Mouse (Mus musculus) bone marrow, adult 2 months (tissue): ENCODE measurements at regions not wholly inside any gene's neighbourhood (a gene's known extent, or its start where the extent isn't known, plus 50 kb on each side); places are given as distances from the start of the nearest gene placed in this dataset.

Experiments
- H3K27ac ChIP-seq: fragments of 200-500 bp; 2 replicates; pipeline ENCODE4 v1.5.1; 2012; ENCODE audit warnings: low read depth, mild to moderate bottlenecking, control low read depth, inconsistent platforms, low read length; ENCODE audit not compliant: control insufficient read depth, poor library complexity, insufficient read depth
- H3K4me1 ChIP-seq: fragments of 200-500 bp; 2 replicates; pipeline ENCODE4 v1.6.1; 2011; ENCODE audit warnings: low read length; ENCODE audit not compliant: control insufficient read depth, insufficient read depth
- H3K4me3 ChIP-seq: fragments of 200-500 bp; replicated peaks from 2 replicates; pipeline ENCODE3; 2011; ENCODE audit warnings: mild to moderate bottlenecking, low read depth, low read length, control low read depth; ENCODE audit not compliant: control insufficient read depth
- CTCF ChIP-seq: fragments of 200-500 bp; IDR thresholded peaks from 2 replicates; pipeline ENCODE4 v1.5.1; 2011; ENCODE audit warnings: low read length, control low read depth; ENCODE audit not compliant: control insufficient read depth, insufficient read depth
- POLR2A ChIP-seq: fragments of 200-500 bp; IDR thresholded peaks from 2 replicates; pipeline ENCODE4 v1.6.1; 2011; ENCODE audit warnings: low read depth, mild to moderate bottlenecking, control low read depth, low read length, borderline replicate concordance; ENCODE audit not compliant: control insufficient read depth
- whole genome bisulfite sequencing: fragments of 180-500 bp; shearing (Covaris S2); methylation state at CpG from one replicate; pipeline ENCODE4 v1.1.7; 2018; 5-methylcytosine and 5-hydroxymethylcytosine counted together

GRCm38 (mm10) chr15:63445016-63445415 lies 400.0 kb downstream of the Gsdmc2 start:
- no peak overlapping the region for H3K27ac ChIP-seq
- H3K4me3 ChIP-seq: no peak overlapping the region
- WGBS: 82% methylated on average over 4 of the region's 4 CpGs
- TF ChIP-seq CTCF: no peak
- TF ChIP-seq POLR2A: no peak
- H3K4me1 ChIP-seq: no peaks in the 10 kb centered on the region

GRCm38 (mm10) chr15:63442146-63442780 lies 402.7 kb downstream of the Gsdmc2 start:
- TF ChIP-seq POLR2A (no peak), CTCF (no peak)
- Histone ChIP-seq H3K4me3 (no peak overlapping the region), H3K27ac (no peak overlapping the region), H3K4me1 (no peaks in the 10 kb centered on the region)
- 77% methylated on average over 6 of the region's 6 CpGs for WGBS

- TF ChIP-seq CTCF: no peak
- TF ChIP-seq POLR2A: no peak
- H3K4me3 ChIP-seq: no peak overlapping the region
- no peak overlapping the region for H3K27ac ChIP-seq
- no peaks in the 10 kb centered on the region for H3K4me1 ChIP-seq
- 79% methylated on average over 4 of the region's 4 CpGs for WGBS
Observed at GRCm38 (mm10) chr15:63412649-63413048, 432.3 kb downstream of the Gsdmc2 start.

GRCm38 (mm10) chr15:63411771-63412118 lies 433.2 kb downstream of the Gsdmc2 start:
- Histone ChIP-seq H3K4me1 (no peaks in the 10 kb centered on the region), H3K4me3 (no peak overlapping the region), H3K27ac (no peak overlapping the region)
- TF ChIP-seq CTCF (no peak), POLR2A (no peak)
- WGBS: 86% methylated on average over 3 of the region's 3 CpGs

- no peak for TF ChIP-seq POLR2A
- no peak for TF ChIP-seq CTCF
- 77% methylated on average over 11 of the region's 11 CpGs for WGBS
- Histone ChIP-seq H3K27ac (no peak overlapping the region), H3K4me1 (no peaks in the 10 kb centered on the region), H3K4me3 (no peak overlapping the region)
Observed at GRCm38 (mm10) chr15:63410994-63411770, 433.8 kb downstream of the Gsdmc2 start.

- TF ChIP-seq CTCF: no peak
- TF ChIP-seq POLR2A: no peak
- Histone ChIP-seq H3K4me3 (no peak overlapping the region), H3K27ac (no peak overlapping the region), H3K4me1 (no peaks in the 10 kb centered on the region)
- WGBS: 75% methylated on average over 3 of the region's 3 CpGs
Observed at GRCm38 (mm10) chr15:63400445-63400844, 444.5 kb downstream of the Gsdmc2 start.

- no peak overlapping the region for H3K27ac ChIP-seq
- 82% methylated on average over 1 of the region's 1 CpGs for WGBS
- H3K4me3 ChIP-seq: no peak overlapping the region
- TF ChIP-seq CTCF (no peak), POLR2A (no peak)
- no peaks in the 10 kb centered on the region for H3K4me1 ChIP-seq
Observed at GRCm38 (mm10) chr15:63400011-63400410, 445.0 kb downstream of the Gsdmc2 start.

GRCm38 (mm10) chr15:63397485-63397884 lies 447.5 kb downstream of the Gsdmc2 start:
- 85% methylated on average over 3 of the region's 3 CpGs for WGBS
- H3K4me3 ChIP-seq: no peak overlapping the region
- H3K27ac ChIP-seq: no peak overlapping the region
- no peak for TF ChIP-seq POLR2A
- TF ChIP-seq CTCF: no peak
- no peaks in the 10 kb centered on the region for H3K4me1 ChIP-seq
